Mouse (Mus musculus): Measurements from ENCODE around the gene Psmd9. TPM values are rescaled to one million over a fixed set of nuclear protein-coding genes. Genes with fewer than 3 reads are reported as not detected.
A peak's percentile ranks its signal among the peaks of the same experiment; 100 is the strongest.

Gene Psmd9
- total RNA-seq, 2 experiments from 2014 or later = 14.1 to 18.3 TPM

DNA sequence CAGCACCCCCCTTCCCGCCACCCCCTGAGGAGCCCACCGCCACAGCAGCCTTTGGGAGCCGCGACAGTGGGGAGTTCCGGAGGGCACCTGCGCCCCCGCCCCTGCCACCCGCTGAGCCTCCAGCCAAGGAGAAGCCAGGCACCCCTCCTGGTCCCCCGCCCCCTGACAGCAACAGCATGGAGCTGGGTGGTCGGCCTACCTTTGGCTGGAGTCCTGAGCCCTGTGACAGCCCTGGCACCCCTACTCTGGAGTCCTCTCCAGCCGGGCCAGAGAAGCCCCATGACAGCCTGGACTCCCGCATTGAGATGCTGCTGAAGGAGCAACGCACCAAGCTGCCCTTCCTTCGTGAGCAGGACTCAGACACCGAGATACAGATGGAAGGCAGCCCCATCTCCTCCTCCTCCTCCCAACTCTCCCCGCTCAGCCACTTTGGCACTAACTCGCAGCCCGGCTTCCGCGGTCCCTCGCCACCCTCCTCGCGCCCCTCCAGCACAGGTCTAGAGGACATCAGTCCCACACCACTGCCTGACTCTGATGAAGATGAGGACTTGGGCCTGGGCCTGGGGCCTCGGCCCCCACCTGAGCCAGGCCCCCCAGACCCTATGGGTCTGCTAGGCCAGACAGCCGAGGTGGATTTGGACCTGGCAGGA is 21.0 kb upstream of the Psmd9 start:
- no peak for DNase-seq
- intact Hi-C loops (cut with DNase I) = loop anchor here (2.0 to 5.0 kb wide), 2 partner anchors 83 to 136 kb away; no protein-coding TSS in a partner anchor

DNA sequence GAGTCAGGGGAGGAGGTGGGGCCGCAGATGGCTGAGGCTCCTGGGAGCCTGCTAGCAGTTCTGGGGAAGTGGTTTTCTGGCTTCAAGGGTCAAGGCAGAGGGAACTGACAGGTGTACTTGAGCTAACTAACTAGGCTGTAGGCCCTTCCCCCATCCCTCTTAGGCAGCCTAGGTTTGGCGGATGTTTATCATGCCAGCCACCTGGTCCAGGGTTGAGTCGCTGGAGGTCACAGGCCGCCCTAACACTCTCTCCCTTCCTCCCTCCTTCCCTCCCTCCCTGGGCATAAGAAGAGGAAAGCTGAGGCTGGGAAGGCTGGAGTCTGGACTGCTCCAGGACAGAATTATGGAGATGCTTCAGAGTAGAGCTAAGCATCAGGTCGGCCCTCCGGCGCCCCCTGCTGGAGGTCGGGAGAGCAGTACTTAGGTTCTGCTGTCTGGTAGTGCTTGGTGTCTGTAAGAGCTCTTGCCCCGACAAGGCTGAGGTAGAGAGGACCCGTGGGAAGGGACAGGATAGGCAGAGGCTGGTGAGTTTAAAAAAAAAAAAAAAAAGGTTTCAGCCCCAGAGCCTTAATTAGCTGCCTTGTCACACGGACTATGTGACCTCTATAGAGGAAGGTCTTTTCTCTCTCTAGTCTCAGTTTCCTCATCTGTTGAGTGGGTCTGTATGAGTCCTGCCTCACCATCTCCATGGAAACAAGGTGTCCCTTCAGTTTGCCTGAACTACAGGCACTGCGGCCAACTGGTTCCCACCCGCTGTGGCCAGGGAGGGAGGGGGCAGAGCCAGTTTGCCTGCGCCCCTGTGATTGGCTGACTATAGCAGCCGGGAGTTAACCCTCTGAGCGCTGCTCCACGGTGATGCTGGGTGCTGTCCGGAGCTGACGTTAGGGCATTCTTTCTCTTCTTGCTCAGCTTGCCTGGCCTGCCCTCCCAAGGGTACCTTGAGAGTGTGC is 19.5 kb upstream of the Psmd9 start:
- DNase-seq = peak; percentile 91 to 95
- intact Hi-C loops (cut with DNase I) = loop anchor here (1.0 to 5.0 kb wide), 4 partner anchors 16 to 137 kb away; no protein-coding TSS in a partner anchor

DNA sequence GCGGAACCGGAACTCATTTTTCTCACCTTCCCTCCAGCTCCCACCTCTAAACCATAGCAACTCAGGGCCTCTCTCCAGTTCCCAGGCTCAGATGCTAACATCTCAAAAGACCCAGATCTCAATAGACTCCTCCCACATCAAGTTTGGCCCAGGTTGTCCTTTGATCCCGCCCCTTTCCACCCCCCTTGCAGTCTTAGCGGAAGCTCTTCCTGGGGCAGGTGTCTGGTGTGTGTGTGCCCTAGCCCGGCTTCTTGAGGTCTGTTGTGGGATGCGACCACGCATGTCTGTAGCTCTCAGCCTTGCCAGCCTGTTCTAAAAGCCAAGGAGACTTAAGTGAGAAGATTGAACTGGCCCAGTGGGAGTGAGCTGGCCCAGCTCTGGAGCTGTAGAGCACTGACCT is 18.6 kb upstream of the Psmd9 start:
- intact Hi-C loops (cut with DNase I) = loop anchor here (2.0 kb wide), 1 partner anchor 20 kb away; no protein-coding TSS in a partner anchor
- DNase-seq = no peak

DNA sequence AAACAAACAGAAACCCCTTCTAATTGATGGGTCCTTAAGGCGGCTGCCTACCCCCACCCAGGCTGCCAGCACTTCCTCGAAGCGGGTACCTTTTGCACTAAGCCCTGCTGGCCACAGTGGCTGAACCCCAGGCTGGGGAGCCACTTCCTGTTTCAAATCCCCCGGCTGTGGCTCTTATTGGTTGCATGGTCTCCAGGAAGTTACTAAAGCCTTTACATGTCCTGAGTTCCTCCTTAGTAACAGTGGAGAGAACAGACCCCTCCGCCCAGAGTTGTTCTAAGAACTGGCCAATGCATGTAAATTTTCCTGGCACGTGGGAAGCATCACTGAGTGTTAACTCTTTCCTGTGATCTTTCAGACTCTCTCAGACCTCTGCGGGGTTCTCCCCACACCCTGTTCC is 18.1 kb upstream of the Psmd9 start:
- intact Hi-C loops (cut with DNase I) = loop anchor here (2.0 kb wide), 1 partner anchor 20 kb away; no protein-coding TSS in a partner anchor
- peak; percentile 39 for DNase-seq

DNA sequence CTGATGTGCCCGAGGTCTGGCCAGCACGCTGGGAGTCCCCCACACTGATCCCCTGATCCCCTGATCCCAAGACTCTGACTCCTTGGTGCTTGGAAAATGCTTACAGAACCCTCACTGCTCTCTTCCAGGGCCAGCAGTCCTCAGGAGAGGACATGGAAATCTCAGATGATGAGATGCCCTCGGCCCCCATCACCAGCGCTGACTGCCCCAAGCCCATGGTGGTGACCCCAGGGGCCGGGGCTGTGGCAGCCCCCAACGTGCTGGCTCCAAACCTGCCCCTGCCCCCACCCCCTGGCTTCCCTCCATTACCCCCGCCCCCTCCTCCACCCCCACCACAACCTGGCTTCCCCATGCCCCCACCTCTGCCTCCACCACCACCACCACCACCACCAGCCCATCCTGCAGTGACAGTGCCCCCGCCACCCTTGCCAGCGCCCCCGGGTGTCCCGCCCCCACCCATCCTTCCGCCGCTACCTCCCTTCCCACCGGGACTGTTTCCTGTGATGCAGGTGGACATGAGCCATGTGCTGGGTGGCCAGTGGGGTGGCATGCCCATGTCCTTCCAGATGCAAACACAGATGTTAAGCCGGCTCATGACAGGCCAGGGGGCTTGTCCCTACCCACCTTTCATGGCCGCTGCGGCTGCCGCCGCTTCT is 17.4 kb upstream of the Psmd9 start:
- intact Hi-C loops (cut with DNase I) = loop anchor here (2.0 kb wide), 1 partner anchor 19 kb away; no protein-coding TSS in a partner anchor
- DNase-seq = no peak

DNA sequence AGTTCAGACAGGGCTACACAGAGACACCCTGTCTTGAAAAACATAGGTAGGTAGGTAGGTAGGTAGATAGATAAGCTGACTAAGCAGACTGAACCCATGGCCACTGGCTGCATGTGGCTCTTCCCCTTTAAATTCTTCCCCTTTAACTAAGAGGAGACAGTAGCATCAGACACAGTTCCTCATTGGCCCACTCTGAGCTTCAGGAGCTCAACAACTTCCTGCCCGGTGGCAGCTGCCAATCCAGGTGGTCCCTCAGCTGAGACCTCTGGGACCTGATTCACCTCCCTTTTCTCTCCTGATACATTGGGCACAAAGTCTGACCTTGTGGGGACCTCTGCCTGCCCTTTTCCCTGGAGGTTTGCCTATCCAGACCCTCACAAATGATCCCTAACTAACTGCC is 16.3 kb upstream of the Psmd9 start:
- no peak for DNase-seq
- intact Hi-C loops (cut with DNase I) = no loop called here

DNA sequence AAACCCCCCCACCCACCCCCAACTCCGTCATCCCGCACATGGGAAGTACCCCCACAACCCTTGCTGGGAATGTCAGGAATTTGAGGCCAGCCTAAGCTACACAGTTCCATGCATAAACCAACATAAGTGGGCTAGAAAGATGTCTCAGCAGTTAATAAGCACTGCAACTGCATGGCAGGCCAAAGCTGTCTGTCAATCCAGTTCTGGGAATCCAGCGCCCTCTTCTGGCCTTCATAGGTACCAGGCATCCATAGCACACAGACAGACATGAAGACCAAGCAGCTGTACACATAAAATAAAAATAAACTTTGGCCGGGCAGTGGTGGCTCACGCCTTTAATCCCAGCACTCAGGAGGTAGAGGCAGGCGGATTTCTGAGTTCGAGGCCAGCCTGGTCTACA is 13.8 kb upstream of the Psmd9 start:
- peak; percentile 68 to 71 for DNase-seq
- intact Hi-C loops (cut with DNase I) = loop anchor here (1.0 kb wide), 1 partner anchor 22 kb away; no protein-coding TSS in a partner anchor

DNA sequence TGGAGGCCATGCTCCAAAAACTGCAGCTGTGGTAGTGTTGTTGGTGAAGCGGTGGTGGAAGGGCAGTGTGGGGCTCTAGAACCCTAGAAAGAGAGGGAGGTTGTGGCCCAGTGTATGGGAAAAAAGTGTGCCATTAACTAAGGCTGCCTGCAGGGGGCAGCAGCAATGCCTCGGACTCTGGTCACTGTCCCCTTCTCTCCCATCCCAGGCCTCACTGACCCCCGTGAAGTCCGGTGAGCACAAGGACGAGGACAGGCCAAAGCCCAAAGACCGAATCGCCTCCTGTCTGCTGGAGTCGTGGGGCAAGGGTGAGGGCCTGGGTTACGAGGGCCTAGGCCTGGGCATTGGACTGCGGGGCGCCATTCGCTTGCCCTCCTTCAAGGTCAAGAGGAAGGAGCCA is 12.4 kb upstream of the Psmd9 start:
- DNase-seq = no peak
- intact Hi-C loops (cut with DNase I) = no loop called here

DNA sequence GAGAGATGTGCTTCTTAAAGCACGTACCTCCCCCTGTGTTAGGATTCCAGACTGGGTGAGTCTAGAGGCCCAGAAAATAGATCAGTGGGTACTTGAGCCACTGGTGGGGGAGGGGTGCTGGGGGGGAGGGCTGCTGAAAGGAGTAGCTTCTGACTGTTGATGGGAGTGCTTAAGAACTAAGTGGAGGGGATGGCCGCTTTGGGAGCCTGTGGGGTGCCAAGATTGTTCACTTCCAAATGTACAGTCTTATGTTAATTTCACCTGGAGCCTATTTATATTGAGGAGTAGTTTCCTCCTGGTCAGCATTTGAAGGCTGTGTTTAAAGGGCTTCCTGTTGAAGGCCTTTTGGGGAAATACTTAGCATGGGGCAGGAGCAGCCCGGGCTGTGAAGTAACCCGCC is 11.2 kb upstream of the Psmd9 start:
- DNase-seq = no peak
- intact Hi-C loops (cut with DNase I) = no loop called here

DNA sequence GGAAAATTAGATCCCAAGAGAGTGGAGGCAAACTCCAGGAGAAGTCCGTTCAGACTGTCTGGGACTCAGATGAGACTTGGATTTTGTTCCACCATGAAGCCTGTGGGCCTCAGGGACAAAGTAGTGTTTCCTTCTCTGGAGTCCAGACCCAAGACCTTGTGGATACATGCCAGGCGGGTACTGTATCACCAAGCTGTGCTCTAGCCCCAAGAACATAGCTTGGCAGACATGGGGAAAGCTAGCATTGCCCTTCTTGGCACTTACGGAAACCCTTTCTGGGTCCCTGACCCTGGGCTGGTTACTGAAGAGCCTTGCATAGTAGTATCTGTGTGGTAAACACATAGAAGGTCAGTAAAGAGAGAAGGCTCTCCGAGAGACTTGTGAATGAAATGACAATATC is 9.8 kb upstream of the Psmd9 start:
- DNase-seq = no peak
- intact Hi-C loops (cut with DNase I) = no loop called here

DNA sequence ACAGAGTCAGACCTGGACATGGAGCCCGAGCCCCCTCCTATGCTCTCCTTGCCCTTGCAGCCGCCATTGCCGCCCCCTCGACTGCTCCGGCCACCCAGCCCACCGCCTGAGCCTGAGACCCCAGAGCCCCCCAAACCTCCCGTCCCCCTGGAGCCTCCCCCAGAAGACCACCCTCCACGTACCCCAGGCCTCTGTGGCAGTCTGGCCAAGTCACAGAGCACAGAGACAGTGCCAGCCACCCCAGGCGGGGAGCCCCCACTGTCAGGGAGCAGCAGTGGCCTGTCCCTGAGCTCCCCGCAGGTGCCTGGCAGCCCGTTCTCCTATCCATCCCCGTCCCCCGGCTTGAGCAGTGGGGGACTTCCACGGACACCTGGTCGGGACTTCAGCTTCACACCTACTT is 9.3 kb upstream of the Psmd9 start:
- intact Hi-C loops (cut with DNase I) = no loop called here

DNA sequence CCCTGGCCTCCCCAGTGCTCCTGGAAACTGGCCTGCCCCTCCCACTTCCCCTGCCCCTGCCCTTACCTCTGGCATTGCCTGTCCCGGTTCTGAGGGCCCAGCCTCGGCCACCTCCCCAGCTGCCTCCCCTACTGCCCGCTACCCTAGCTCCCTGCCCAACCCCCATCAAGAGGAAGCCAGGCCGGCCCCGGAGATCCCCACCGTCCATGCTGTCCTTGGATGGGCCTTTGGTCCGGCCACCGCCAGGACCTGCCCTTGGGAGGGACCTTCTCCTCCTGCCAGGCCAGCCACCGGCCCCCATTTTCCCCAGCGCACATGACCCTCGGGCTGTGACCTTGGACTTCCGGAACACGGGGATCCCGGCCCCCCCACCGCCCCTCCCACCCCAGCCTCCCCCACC is 8.9 kb upstream of the Psmd9 start:
- intact Hi-C loops (cut with DNase I) = no loop called here
- no peak for DNase-seq

More for the DNA sequence above, 9.3 kb upstream of the Psmd9 start:
- DNase-seq = no peak

DNA sequence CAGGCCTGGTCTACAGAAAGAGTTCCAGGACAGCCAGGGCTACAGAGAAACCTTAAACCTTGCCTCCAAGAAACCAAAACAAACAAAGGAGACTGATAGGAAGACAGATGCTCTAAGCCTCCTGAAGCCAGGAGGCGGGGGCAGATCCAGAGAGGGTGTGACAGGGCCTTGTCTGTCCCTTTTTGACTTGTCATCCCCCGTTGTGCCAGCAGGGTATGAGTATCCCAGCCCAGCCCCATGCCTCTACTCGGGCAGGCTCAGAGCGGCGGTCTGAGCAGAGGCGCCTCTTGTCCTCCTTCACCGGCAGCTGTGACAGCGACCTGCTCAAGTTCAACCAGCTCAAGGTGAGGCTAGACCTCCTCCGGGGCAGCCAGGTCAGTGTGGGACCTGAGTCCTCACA is 6.3 kb upstream of the Psmd9 start:
- intact Hi-C loops (cut with DNase I) = no loop called here
- no peak for DNase-seq

DNA sequence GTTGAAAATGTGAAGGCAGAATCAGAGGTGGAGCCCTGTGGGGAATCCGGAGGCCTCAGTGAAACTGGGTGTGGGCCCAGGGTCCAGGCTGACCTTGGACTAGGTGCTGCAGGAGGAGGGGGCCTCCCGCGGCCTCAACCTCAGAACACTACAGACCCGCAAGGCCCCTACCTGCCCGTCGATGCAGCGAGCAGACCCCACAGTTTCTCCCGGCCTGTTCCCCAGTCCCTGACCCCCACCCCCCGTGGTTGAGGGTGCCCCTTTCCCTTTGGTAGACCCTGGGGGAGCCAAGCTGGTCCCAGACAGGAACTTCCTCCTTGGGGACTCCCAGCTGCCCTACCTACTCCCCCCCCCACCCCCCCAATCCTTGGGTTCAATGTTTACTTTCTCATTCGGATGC is 2.8 kb upstream of the Psmd9 start:
- intact Hi-C loops (cut with DNase I) = no loop called here
- no peak for DNase-seq

DNA sequence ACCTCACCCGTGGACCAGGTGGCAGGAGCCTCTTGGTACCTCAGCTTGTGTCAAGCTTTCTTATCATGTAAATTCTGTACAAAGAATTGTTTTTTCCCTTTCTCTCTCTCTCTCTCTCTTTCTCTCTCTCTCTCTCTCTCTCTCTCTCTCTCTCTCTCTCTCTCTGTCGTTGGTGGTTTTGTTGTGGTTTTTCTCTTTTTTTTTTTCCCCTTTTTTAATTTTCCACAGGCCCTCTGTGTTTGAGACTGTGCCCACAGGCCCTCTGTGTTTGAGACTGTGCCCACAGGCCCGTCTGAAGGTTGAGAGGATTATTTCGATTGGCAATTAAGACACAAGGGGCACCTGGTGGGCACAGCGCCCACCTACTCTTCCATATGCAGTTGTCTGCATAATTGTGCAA is 1.6 kb upstream of the Psmd9 start:
- intact Hi-C loops (cut with DNase I) = no loop called here
- no peak for DNase-seq

DNA sequence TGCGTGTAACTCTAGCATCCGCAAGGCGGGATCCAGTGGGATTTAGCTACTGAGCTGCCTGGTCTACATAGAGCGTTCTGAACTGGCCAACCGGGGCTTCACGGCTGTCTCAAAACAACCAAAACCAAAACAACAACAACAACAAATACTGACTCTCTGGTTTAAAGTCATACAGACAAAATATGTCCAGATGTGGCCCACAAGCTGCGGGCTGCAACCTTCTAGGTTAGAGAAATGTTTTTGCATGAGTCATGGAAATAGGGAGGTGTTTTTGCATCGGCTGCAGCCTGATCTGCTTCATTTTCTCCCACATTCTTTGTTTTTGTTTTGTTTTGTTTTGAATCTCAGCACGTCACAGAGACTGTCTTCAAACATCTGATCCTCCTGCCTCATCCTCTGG is 1.2 kb downstream of the Psmd9 start:
- no peak for DNase-seq
- intact Hi-C loops (cut with DNase I) = loop anchor here (2.0 to 5.0 kb wide), 2 partner anchors 20 to 203 kb away; no protein-coding TSS in a partner anchor

DNA sequence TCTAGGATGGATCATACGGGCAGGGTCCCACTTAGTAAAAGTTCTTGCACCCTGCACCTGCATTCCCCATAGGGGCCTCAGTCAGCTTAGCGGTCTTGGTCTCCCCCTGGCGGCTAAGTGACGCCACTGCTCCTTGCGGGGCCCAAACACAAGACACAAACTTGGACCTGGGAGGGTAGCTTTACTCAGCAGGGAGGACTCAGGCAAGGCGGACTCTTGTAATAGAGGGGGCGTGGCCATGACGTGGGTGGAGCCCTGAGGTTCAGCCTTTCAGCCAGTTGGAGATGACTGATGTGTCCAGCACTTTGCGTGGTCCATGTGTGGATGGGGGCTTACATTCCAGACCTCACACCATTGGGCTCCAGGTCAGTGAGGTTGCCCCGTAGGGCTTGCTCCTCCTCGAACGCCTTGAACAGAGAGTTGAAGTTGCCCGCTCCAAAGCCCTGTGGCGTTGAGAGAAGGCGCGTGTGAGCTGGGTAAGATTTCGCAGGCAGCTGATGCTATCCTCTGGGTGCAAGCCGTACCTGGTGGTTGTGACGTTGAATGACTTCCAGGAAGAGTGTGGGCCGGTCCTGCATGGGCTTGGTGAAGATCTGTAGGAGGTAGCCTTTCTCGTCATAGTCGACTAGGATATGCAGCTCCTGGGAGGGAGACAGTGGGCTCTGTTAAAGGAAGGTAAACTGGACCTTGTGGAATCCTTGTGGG is 2.6 kb downstream of the Psmd9 start:
- intact Hi-C loops (cut with DNase I) = loop anchor here (1.0 to 5.0 kb wide), 5 partner anchors 21 to 204 kb away; no protein-coding TSS in a partner anchor
- peak; percentile 82 to 87 for DNase-seq

DNA sequence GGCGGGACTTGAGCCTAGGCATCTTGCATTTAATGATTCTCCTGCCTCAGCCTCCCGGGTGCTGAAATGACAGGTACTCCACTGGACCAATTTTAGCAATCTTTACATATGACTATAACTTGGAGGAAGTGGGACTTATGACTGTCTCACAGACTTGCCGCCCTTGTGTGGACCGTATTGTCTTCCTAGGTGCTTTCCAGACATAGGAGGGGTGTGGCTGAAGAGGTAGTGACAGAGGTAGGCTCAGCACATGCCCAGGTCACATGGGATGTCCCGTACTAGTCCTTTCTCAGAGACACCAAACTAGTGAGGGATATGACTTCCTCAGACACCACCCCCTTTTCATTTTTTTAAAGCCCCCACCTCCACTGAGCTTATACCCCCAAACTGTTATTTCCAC is 9.6 kb downstream of the Psmd9 start:
- intact Hi-C loops (cut with DNase I) = no loop called here
- no peak for DNase-seq

DNA sequence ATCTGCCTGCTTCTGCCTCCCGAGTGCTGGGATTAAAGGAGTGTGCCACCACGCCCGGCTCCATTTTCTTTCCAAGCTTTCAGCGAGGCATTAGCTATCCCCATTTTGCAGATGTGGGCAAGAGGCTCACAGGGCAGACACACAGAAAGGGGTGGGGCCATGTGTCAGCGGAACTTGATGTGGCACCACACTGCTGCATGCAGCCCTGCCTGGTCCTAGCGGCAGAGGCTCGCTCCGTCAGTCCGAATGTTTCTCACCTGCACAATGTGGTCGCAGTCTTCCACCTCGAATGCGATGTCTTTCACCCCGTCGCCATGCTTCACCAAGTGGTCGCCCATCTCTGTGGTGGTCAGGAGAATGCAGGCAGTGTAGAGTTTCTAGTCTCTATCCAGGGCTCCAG is 11.2 kb downstream of the Psmd9 start:
- intact Hi-C loops (cut with DNase I) = no loop called here
- DNase-seq = no peak

DNA sequence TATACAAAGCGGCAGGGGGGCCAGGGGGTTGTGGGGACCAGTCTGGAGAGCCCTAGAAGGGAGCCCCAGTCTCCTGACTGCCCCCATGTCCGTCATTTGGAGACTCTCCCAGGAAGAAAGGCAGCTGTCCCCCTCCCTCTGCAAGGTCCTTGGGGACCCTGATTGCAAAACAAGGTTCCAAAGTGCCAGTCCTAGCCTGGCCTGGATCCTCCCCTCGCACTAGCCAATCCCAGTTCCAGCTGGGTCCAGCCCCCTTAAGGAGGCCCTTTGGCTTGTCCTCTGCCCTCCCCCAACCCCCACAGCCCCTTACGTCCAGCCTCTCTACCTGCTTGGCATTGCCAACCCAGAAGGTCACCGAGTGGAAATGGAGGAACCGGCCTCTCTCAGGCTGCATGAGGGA is 12.3 kb downstream of the Psmd9 start:
- DNase-seq = peak in 1 of 2 experiments; percentile 27
- intact Hi-C loops (cut with DNase I) = no loop called here

Measured in heart, postnatal 36 days (tissue).